Mouse (Mus musculus): ENCODE data around the gene Znhit1. TPM values are rescaled to one million over a fixed set of nuclear protein-coding genes. Genes with fewer than 3 reads are reported as not detected.

Gene Znhit1
- polyA plus RNA-seq, 1 experiment from 2014 or later, result 101 TPM

DNA sequence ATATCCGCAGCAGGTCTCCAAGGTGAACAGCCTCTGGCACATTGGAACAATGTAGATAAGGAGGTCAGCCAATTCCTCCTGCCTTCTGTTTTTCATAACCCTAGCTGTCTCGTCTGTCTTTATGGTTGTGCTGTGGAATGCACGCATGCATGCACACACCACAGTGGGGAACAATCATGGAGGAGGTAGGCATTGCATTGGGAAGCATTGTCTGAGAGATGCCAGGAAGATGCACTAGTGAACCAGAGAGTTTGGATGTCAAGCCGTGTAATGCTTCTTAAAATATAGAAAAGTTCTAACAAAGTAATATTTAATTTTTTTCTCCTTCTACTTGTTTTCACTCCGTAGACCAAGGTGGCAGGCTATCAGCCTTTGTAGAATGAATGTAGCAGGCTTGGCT, 54.9 kb downstream of the Znhit1 start:
- Histone ChIP-seq H3K4me1 (0 out of 2 replicates have a peak, but pooled peaks cover 4% of the 10 kb centered on the region), H3K4me2 (no peak overlapping the region), H3K4me3 (no peak overlapping the region), H3K27me3 (no peaks in the 10 kb centered on the region), H3K9ac (no peak overlapping the region), H3K9me3 (no peaks in the 10 kb centered on the region), H3K27ac (no peak overlapping the region), H3K36me3 (no peaks in the 10 kb centered on the region)
- 76% methylated on average over 5 of the region's 5 CpGs for WGBS
- ATAC-seq (ENCODE audit: borderline replicate concordance, extremely low read depth, low FRiP score, low TSS enrichment), result no peak

MicroRNA genes within 50 kb of the gene (microRNA counts, 519-probe panel; counts per million panel counts)
- microRNA mmu-miR-702, result 19.7 counts per million

Small RNA genes within 50 kb of the gene (microRNA-seq; reads per million reads assigned to microRNA genes)
- 27.8 reads per million, percentile 39 among the genes with 10 or more reads in this experiment for gene Mir702

Other genes with a start within 250 kb of the Znhit1 start
- 12.1 and 13.5 TPM in 2 replicates for gene Col26a1, start 104.8 kb downstream of the Znhit1 start, polyA plus RNA-seq (2015; fragmentation: Nextera tagmentation; extraction: Ambion mirVana)
- gene Ift22, start 79.9 kb downstream of the Znhit1 start, polyA plus RNA-seq (2015; fragmentation: Nextera tagmentation; extraction: Ambion mirVana), result 84.6 and 87.1 TPM in 2 replicates
- 291 and 292 TPM in 2 replicates for gene Fis1, start 34.7 kb downstream of the Znhit1 start, polyA plus RNA-seq (2015; fragmentation: Nextera tagmentation; extraction: Ambion mirVana)
- 4.7 and 5.1 TPM in 2 replicates for gene Cldn15, start 21.4 kb downstream of the Znhit1 start, polyA plus RNA-seq (2015; fragmentation: Nextera tagmentation; extraction: Ambion mirVana)
- 55.9 and 58.9 TPM in 2 replicates for gene Plod3, start 1.0 kb downstream of the Znhit1 start, polyA plus RNA-seq (2015; fragmentation: Nextera tagmentation; extraction: Ambion mirVana)
- gene Vgf, start 38.4 kb upstream of the Znhit1 start, polyA plus RNA-seq (2015; fragmentation: Nextera tagmentation; extraction: Ambion mirVana), result 0.11 and 0.19 TPM in 2 replicates
- gene Ap1s1, start 58.1 kb upstream of the Znhit1 start, polyA plus RNA-seq (2015; fragmentation: Nextera tagmentation; extraction: Ambion mirVana), result 202 and 206 TPM in 2 replicates
- gene Serpine1, start 84.2 kb upstream of the Znhit1 start, polyA plus RNA-seq (2015; fragmentation: Nextera tagmentation; extraction: Ambion mirVana), result 0.86 TPM in 2 replicates
- gene Trim56, start 128.2 kb upstream of the Znhit1 start, polyA plus RNA-seq (2015; fragmentation: Nextera tagmentation; extraction: Ambion mirVana), result 9.8 and 10.5 TPM in 2 replicates
- gene Muc3, start 161.3 kb upstream of the Znhit1 start, polyA plus RNA-seq (2015; fragmentation: Nextera tagmentation; extraction: Ambion mirVana), result not detected in 2 replicates
- 0.20 TPM in 1 of 2 replicates, not detected in the other for gene Muc3a, start 224.4 kb upstream of the Znhit1 start, polyA plus RNA-seq (2015; fragmentation: Nextera tagmentation; extraction: Ambion mirVana)